Mouse (Mus musculus) bone marrow, adult 2 months (tissue): ENCODE measurements around the gene Myo1b.

Experiments used
- CTCF ChIP-seq: fragments of 200-500 bp; IDR thresholded peaks from 2 replicates; pipeline ENCODE4 v1.5.1; 2011; ENCODE audit warnings: low read length, control low read depth; ENCODE audit not compliant: control insufficient read depth, insufficient read depth
- POLR2A ChIP-seq: fragments of 200-500 bp; IDR thresholded peaks from 2 replicates; pipeline ENCODE4 v1.6.1; 2011; ENCODE audit warnings: low read depth, mild to moderate bottlenecking, control low read depth, low read length, borderline replicate concordance; ENCODE audit not compliant: control insufficient read depth

GRCm38 (mm10) chr1:51780357-51780756, 135.5 kb downstream of the Myo1b start:
- no peak for TF ChIP-seq CTCF
- TF ChIP-seq POLR2A, result no peak
